Mouse (Mus musculus): ENCODE data around the gene Dip2b. TPM values are rescaled to one million over a fixed set of nuclear protein-coding genes. Genes with fewer than 3 reads are reported as not detected.

Dip2b gene
- polyA plus RNA-seq, 1 experiment from 2014 or later, result 11.4 TPM

- Histone ChIP-seq H3K27ac (0 out of 2 replicates have a peak overlapping the region, but pooled peaks have one; percentile 22), H3K4me3 (no peak overlapping the region), H3K9me3 (replicated peaks) (no peaks in the 10 kb centered on the region), H3K4me1 (replicated peaks) (peaks cover 21% of the 10 kb centered on the region), H3K4me2 (peak overlapping the region; percentile 23), H3K27me3 (no peaks in the 10 kb centered on the region), H3K9ac (no peak overlapping the region), H3K36me3 (no peaks in the 10 kb centered on the region)
- 50% methylated on average over 8 of the region's 8 CpGs for WGBS
- no peak for ATAC-seq (replicated peaks; ENCODE audit: insufficient number of reproducible peaks, insufficient read depth, low FRiP score, low read depth)
These were observed 53.4 kb downstream of the Dip2b start for GRCm38 (mm10) chr15:100091818-100092217.

GRCm38 (mm10) chr15:100092258-100092657, 53.8 kb downstream of the Dip2b start:
- H3K9me3 ChIP-seq (replicated peaks), result no peaks in the 10 kb centered on the region
- peaks cover 21% of the 10 kb centered on the region for H3K4me1 ChIP-seq (replicated peaks)
- H3K9ac ChIP-seq, result no peak overlapping the region
- H3K4me3 ChIP-seq, result no peak overlapping the region
- H3K27me3 ChIP-seq, result no peaks in the 10 kb centered on the region
- WGBS, result 44% methylated on average over 16 of the region's 16 CpGs
- peak overlapping the region; percentile 23 for H3K4me2 ChIP-seq
- 0 out of 2 replicates have a peak overlapping the region, but pooled peaks have one; percentile 22 for H3K27ac ChIP-seq
- no peaks in the 10 kb centered on the region for H3K36me3 ChIP-seq
- ATAC-seq (replicated peaks; ENCODE audit: insufficient number of reproducible peaks, insufficient read depth, low FRiP score, low read depth), result 0 out of 2 replicates have a peak, but pooled peaks have one; percentile 15

- H3K27ac ChIP-seq, result no peak overlapping the region
- peaks cover 18% of the 10 kb centered on the region for H3K4me1 ChIP-seq (replicated peaks)
- H3K4me3 ChIP-seq, result no peak overlapping the region
- no peak for ATAC-seq (replicated peaks; ENCODE audit: insufficient number of reproducible peaks, insufficient read depth, low FRiP score, low read depth)
- no peak overlapping the region for H3K4me2 ChIP-seq
- H3K36me3 ChIP-seq, result no peaks in the 10 kb centered on the region
- 65% methylated on average over 7 of the region's 7 CpGs for WGBS
- H3K27me3 ChIP-seq, result no peaks in the 10 kb centered on the region
- H3K9me3 ChIP-seq (replicated peaks), result no peaks in the 10 kb centered on the region
- no peak overlapping the region for H3K9ac ChIP-seq
These were observed 58.3 kb downstream of the Dip2b start for GRCm38 (mm10) chr15:100096587-100097428.

- H3K36me3 ChIP-seq, result no peaks in the 10 kb centered on the region
These were observed 61.9 kb downstream of the Dip2b start for GRCm38 (mm10) chr15:100100336-100100735.

GRCm38 (mm10) chr15:100101206-100101605, 62.7 kb downstream of the Dip2b start:
- Histone ChIP-seq H3K4me1 (replicated peaks) (peaks cover 16% of the 10 kb centered on the region), H3K4me3 (no peak overlapping the region), H3K9ac (no peak overlapping the region), H3K9me3 (replicated peaks) (no peaks in the 10 kb centered on the region), H3K4me2 (no peak overlapping the region), H3K27me3 (no peaks in the 10 kb centered on the region), H3K36me3 (no peaks in the 10 kb centered on the region), H3K27ac (peak overlapping the region; percentile 43)
- no peak for ATAC-seq (replicated peaks; ENCODE audit: insufficient number of reproducible peaks, insufficient read depth, low FRiP score, low read depth)

More at GRCm38 (mm10) chr15:100100336-100100735, 61.9 kb downstream of the Dip2b start:
- peaks cover 16% of the 10 kb centered on the region for H3K4me1 ChIP-seq (replicated peaks)
- H3K9me3 ChIP-seq (replicated peaks), result no peaks in the 10 kb centered on the region
- no peak overlapping the region for H3K9ac ChIP-seq
- H3K4me2 ChIP-seq, result no peak overlapping the region
- no peak overlapping the region for H3K27ac ChIP-seq
- no peak for ATAC-seq (replicated peaks; ENCODE audit: insufficient number of reproducible peaks, insufficient read depth, low FRiP score, low read depth)
- no peak overlapping the region for H3K4me3 ChIP-seq
- WGBS, result 76% methylated on average over 7 of the region's 7 CpGs
- H3K27me3 ChIP-seq, result no peaks in the 10 kb centered on the region

- WGBS, result 88% methylated on average over 2 of the region's 2 CpGs
These were observed 65.7 kb downstream of the Dip2b start for GRCm38 (mm10) chr15:100104126-100104525.

GRCm38 (mm10) chr15:100108071-100108782, 69.8 kb downstream of the Dip2b start:
- peak; percentile 58; the same call in 1 of the 2 replicates for ATAC-seq (replicated peaks; ENCODE audit: insufficient number of reproducible peaks, insufficient read depth, low FRiP score, low read depth)
- WGBS, result 41% methylated on average over 18 of the region's 18 CpGs
- Histone ChIP-seq H3K27ac (peak overlapping the region; percentile 75), H3K4me2 (peak overlapping the region; percentile 50), H3K4me1 (replicated peaks) (peaks cover 43% of the 10 kb centered on the region), H3K4me3 (peak overlapping the region; percentile 14), H3K36me3 (no peaks in the 10 kb centered on the region), H3K9ac (no peak overlapping the region), H3K27me3 (no peaks in the 10 kb centered on the region), H3K9me3 (replicated peaks) (no peaks in the 10 kb centered on the region)

More at GRCm38 (mm10) chr15:100104126-100104525, 65.7 kb downstream of the Dip2b start:
- Histone ChIP-seq H3K4me1 (replicated peaks) (peaks cover 38% of the 10 kb centered on the region), H3K9ac (no peak overlapping the region), H3K27ac (no peak overlapping the region), H3K36me3 (no peaks in the 10 kb centered on the region), H3K9me3 (replicated peaks) (no peaks in the 10 kb centered on the region), H3K4me2 (no peak overlapping the region), H3K27me3 (no peaks in the 10 kb centered on the region), H3K4me3 (no peak overlapping the region)
- no peak for ATAC-seq (replicated peaks; ENCODE audit: insufficient number of reproducible peaks, insufficient read depth, low FRiP score, low read depth)

- H3K9me3 ChIP-seq (replicated peaks), result no peaks in the 10 kb centered on the region
- H3K4me2 ChIP-seq, result no peak overlapping the region
- H3K4me1 ChIP-seq (replicated peaks), result peaks cover 55% of the 10 kb centered on the region
- no peaks in the 10 kb centered on the region for H3K27me3 ChIP-seq
- 82% methylated on average over 3 of the region's 3 CpGs for WGBS
- ATAC-seq (replicated peaks; ENCODE audit: insufficient number of reproducible peaks, insufficient read depth, low FRiP score, low read depth), result no peak
- no peaks in the 10 kb centered on the region for H3K36me3 ChIP-seq
- H3K9ac ChIP-seq, result no peak overlapping the region
- no peak overlapping the region for H3K4me3 ChIP-seq
- no peak overlapping the region for H3K27ac ChIP-seq
These were observed 71.5 kb downstream of the Dip2b start for GRCm38 (mm10) chr15:100109916-100110315.

- 44% methylated on average over 9 of the region's 9 CpGs for WGBS
- Histone ChIP-seq H3K4me3 (no peak overlapping the region), H3K9me3 (replicated peaks) (no peaks in the 10 kb centered on the region), H3K9ac (no peak overlapping the region), H3K4me2 (no peak overlapping the region), H3K27ac (no peak overlapping the region), H3K27me3 (no peaks in the 10 kb centered on the region), H3K36me3 (no peaks in the 10 kb centered on the region), H3K4me1 (replicated peaks) (peaks cover 55% of the 10 kb centered on the region)
- no peak for ATAC-seq (replicated peaks; ENCODE audit: insufficient number of reproducible peaks, insufficient read depth, low FRiP score, low read depth)
These were observed 73.4 kb downstream of the Dip2b start for GRCm38 (mm10) chr15:100111891-100112290.

GRCm38 (mm10) chr15:100112309-100112966, 74.0 kb downstream of the Dip2b start:
- 69% methylated on average over 9 of the region's 9 CpGs for WGBS
- no peak overlapping the region for H3K27ac ChIP-seq
- H3K36me3 ChIP-seq, result no peaks in the 10 kb centered on the region
- no peaks in the 10 kb centered on the region for H3K27me3 ChIP-seq
- no peak overlapping the region for H3K9ac ChIP-seq
- ATAC-seq (replicated peaks; ENCODE audit: insufficient number of reproducible peaks, insufficient read depth, low FRiP score, low read depth), result no peak
- no peak overlapping the region for H3K4me2 ChIP-seq
- peaks cover 50% of the 10 kb centered on the region for H3K4me1 ChIP-seq (replicated peaks)
- no peak overlapping the region for H3K4me3 ChIP-seq
- H3K9me3 ChIP-seq (replicated peaks), result no peaks in the 10 kb centered on the region

All from heart, embryonic 15.5 days (tissue).